Mouse (Mus musculus): ENCODE results near the gene Soat1.

DNA sequence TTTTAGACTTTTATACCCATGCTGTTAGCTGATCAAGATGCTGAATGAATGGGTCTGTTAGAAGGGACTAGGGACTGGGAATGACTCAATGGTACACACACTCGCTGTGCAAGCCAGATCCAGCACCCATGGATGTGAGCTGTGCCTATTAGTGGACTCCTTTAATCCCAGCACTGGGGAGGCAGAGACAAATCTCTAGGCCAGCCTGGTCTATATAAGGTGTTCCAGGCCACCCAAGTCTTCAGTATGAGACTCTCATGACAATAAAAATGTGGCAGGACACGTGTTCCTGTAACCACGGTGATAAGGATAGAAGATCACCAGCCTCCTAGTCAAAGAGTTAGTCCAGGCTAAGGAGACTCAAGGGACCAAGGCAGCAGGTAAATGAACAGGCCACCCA is 50.1 kb downstream of the Soat1 start:
- TF ChIP-seq CTCF (conservative IDR thresholded peaks at IDR 0.05; ENCODE audit: insufficient read depth, insufficient read length, low read depth, low read length) (no peak), POLR2A (IDR thresholded peaks at IDR 0.05; ENCODE audit: low read depth, low read length) (no peak)
